Mouse (Mus musculus) megakaryocyte, adult 5-6 weeks (primary cell): Measurements from ENCODE around the gene Ocm. TPM values are rescaled to one million over a fixed set of nuclear protein-coding genes. Genes with fewer than 3 reads are reported as not detected.

Source experiments
- total RNA-seq, 2 experiments: library from RNA; stranded (forward) in 1 of 2; stranded (reverse) in 1 of 2; fragments of 153-499, 151-499 nt in 1 of 2; fragments of 221-1000, 200-1000 nt in 1 of 2; gene quantifications; 2 replicates each; pipeline versions ENCODE4 v1.2.3 to v1.2.4; 2015 to 2017

Ocm gene
- total RNA-seq, 2 experiments from 2014 or later: not detected

Other genes starting within 250 kb of the Ocm start
- gene Eif2ak1, start 208.9 kb downstream of the Ocm start, total RNA-seq (2015): 26.5 and 31.4 TPM in 2 replicates
- 49.0 and 58.6 TPM in 2 replicates for gene Eif2ak1, start 208.9 kb downstream of the Ocm start, total RNA-seq (2017)
- not detected in 2 replicates for gene Ankrd61, start 129.0 kb downstream of the Ocm start, total RNA-seq (2015)
- not detected in 2 replicates for gene Ankrd61, start 129.0 kb downstream of the Ocm start, total RNA-seq (2017)
- gene Aimp2, start 116.8 kb downstream of the Ocm start, total RNA-seq (2015): 24.9 and 27.5 TPM in 2 replicates
- 34.2 and 45.4 TPM in 2 replicates for gene Aimp2, start 116.8 kb downstream of the Ocm start, total RNA-seq (2017)
- 10.3 and 16.6 TPM in 2 replicates for gene Pms2, start 116.7 kb downstream of the Ocm start, total RNA-seq (2015)
- gene Pms2, start 116.7 kb downstream of the Ocm start, total RNA-seq (2017): 17.7 and 35.3 TPM in 2 replicates
- gene Gm42421, start 98.5 kb downstream of the Ocm start, total RNA-seq (2015): not detected in 2 replicates
- 0.84 TPM in 1 of 2 replicates, not detected in the other for gene Gm42421, start 98.5 kb downstream of the Ocm start, total RNA-seq (2017)
- gene Rsph10b, start 93.6 kb downstream of the Ocm start, total RNA-seq (2015): 0.46 TPM in 1 of 2 replicates, not detected in the other
- 0.33 TPM in 1 of 2 replicates, not detected in the other for gene Rsph10b, start 93.6 kb downstream of the Ocm start, total RNA-seq (2017)
- gene Ccz1, start 11.8 kb downstream of the Ocm start, total RNA-seq (2015): 79.6 and 85.3 TPM in 2 replicates
- 98.3 and 103 TPM in 2 replicates for gene Ccz1, start 11.8 kb downstream of the Ocm start, total RNA-seq (2017)
- gene Lmtk2, start 73.8 kb upstream of the Ocm start, total RNA-seq (2015): 13.4 and 15.3 TPM in 2 replicates
- 11.8 and 16.6 TPM in 2 replicates for gene Lmtk2, start 73.8 kb upstream of the Ocm start, total RNA-seq (2017)
- gene Bhlha15, start 163.6 kb upstream of the Ocm start, total RNA-seq (2015): 0.07 and 0.16 TPM in 2 replicates
- gene Bhlha15, start 163.6 kb upstream of the Ocm start, total RNA-seq (2017): 0.07 TPM in 1 of 2 replicates, not detected in the other
- gene Tecpr1, start 196.9 kb upstream of the Ocm start, total RNA-seq (2015): 6.0 and 9.8 TPM in 2 replicates
- gene Tecpr1, start 196.9 kb upstream of the Ocm start, total RNA-seq (2017): 8.0 and 13.0 TPM in 2 replicates
- 86.8 and 91.0 TPM in 2 replicates for gene Bri3, start 217.8 kb upstream of the Ocm start, total RNA-seq (2015)
- gene Bri3, start 217.8 kb upstream of the Ocm start, total RNA-seq (2017): 20.1 and 33.8 TPM in 2 replicates